Mouse (Mus musculus) cerebellum, postnatal 14 days (tissue): Measurements from ENCODE around the gene Cyp26b1.
"Not testable (repeated sequence)": the region's sequence is repeated elsewhere in the genome, so short reads cannot be mapped to it uniquely, and the experiment has no call there.

ENCODE experiments used
- DNase-seq, 2 experiments: peaks; one replicate each; pipeline ENCODE4 v3.0.0; 2021; ENCODE audit warnings: mixed read lengths in 2 of 2

The Cyp26b1 gene

GRCm38 (mm10) chr6:84593693-84594092, at the start of gene Cyp26b1:
TSS of gene Cyp26b1 (minus strand) at chr6:84593908.
- DNase-seq = no peak

DNA sequence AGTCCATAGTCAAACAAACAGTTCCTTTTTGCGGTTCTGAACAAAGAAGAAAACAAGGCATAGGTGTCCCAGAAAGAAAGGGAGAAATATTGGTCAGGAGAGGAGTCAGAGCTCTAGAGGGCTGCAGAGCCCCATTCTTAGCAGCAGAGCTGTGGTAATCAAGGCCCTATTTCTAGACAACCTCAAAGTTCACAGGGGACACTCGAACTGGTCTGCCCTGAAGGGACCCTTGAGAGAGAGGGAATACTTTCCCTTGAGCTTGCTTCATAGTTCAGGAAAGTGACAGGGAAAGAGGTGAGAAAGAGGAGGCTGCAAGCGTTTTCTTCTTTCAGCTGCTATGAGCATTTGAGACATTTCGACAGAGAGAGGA, 47.3 kb upstream of the Cyp26b1 start:
- no peak for DNase-seq

GRCm38 (mm10) chr6:84640324-84641061, 46.8 kb upstream of the Cyp26b1 start:
- no peak for DNase-seq

DNA sequence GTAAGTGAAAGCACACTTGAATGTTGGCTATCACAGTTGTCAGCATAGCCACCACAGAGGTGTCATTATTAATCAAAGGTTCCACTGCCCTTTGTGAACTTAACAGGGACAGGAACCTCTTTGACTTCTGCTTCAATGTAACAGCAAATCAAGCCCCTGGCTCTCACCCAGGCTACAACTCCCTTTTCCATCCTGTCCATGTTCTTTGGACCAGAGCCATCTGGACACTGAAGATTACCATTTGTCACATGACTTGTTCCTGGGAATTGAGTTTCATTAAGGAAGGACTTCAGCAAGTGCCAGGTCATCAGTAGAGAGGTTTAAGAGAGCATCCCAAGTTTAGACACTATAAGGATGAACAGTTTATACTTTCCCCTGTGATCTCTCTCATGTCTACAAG, 44.5 kb upstream of the Cyp26b1 start:
- peak; percentile 61 for DNase-seq

- DNase-seq = no peak
Measured at GRCm38 (mm10) chr6:84631588-84631987, 37.9 kb upstream of the Cyp26b1 start.

- DNase-seq = no peak
Measured at GRCm38 (mm10) chr6:84630276-84630675, 36.6 kb upstream of the Cyp26b1 start.

- DNase-seq = no peak
Measured at GRCm38 (mm10) chr6:84628831-84629230, 35.1 kb upstream of the Cyp26b1 start.

- no peak for DNase-seq
Measured at GRCm38 (mm10) chr6:84626398-84626797, 32.7 kb upstream of the Cyp26b1 start.

- no peak for DNase-seq
Measured at GRCm38 (mm10) chr6:84619166-84619565, 25.5 kb upstream of the Cyp26b1 start.

GRCm38 (mm10) chr6:84617051-84617450, 23.3 kb upstream of the Cyp26b1 start:
- DNase-seq = no peak

DNA sequence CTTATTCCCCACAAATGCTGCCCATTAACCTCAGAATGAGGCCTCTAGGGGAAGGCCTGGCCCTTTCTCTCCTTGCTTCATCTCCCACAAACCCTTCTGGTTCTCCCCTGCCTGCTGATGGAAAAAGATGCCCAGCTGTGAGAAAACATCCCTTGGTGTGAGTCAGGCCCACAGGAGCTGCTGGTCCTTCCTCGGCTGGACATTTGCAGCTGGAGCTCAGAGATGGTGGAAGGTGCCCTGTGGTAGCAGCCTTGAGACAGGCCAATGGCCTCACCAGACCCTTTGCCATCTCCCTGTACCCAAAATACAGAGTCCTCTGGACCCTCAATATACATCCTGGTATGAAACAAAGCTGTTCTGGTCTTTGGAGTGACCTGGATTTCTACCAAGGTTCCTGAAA, 22.9 kb upstream of the Cyp26b1 start:
- DNase-seq = no peak

- no peak for DNase-seq
Measured at GRCm38 (mm10) chr6:84613561-84613960, 19.9 kb upstream of the Cyp26b1 start.

DNA sequence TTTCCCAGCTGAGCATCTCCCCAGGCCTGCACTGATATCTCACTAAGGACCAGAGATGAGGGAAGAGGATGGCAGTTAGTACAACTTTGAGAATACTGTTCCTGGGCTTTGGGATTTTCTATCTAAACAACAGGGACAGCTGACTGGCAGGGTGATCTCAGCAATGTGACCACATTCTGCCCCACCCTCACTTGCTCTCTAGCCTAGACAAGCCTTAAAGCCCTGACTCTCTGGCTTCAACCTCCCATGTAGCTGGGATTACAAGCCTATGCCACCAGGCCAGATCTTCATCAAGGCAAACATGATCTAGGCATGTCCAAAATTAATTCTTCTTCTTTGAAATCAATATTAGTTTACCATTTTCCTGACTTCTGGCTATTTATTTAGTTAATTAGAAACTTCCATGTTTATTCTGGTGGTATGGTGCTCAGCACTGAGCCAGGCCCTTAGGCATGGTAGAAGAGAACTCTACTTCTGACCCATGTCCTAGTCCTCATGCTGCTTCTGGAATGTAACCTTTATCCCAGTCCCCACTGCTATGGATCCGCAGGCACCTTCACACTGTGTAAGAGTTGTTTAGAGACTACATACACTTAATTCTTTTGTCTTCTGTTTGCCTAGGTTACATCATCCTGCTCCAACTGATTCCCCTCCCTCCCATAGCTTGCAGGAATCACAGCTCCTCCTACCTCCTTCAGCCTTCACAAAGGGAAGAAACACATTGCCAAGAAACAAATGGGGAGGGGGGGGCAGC, 7.6 kb upstream of the Cyp26b1 start:
- no peak for DNase-seq

GRCm38 (mm10) chr6:84599296-84599695, 5.6 kb upstream of the Cyp26b1 start:
- not testable (repeated sequence) for DNase-seq

GRCm38 (mm10) chr6:84598725-84599124, 5.0 kb upstream of the Cyp26b1 start:
- no peak for DNase-seq

- DNase-seq = no peak
Measured at GRCm38 (mm10) chr6:84594626-84595025, 918 bp upstream of the Cyp26b1 start.

DNA sequence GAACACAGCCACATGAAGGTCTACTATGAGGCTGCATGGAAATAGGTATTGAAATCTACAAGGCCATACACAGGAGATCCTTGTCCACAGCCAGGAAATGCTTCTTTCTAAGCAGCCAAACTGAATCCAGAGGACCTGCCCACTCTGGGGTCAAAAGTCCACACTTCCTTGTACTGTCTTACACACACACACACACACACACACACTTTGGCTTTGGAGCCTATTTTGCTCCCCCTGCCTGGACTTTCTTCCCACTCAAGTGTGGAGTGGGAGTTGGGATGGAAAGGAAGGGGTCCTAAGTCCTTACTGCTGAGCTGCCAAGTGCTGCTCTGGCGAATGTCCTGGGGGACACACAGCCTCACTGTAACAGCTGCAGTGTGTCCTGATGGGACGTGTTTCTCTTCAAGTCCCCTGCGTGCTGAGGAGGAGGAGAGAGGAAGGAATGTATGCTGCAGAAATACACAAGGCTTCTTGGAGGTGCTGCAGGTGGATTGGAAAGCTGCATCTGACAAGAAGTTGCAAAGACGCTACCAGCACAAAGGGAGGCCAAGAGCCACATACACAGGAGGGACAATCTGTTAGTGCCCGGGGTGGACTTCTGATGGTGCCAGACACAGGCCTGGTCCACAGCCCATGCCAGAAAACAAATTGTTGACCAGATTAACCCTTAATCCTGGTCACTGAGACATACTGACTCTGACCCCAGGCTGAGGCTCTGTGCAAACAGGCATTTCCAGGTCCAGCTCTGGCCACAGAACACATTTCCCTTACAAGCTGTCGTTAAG, 2.6 kb downstream of the Cyp26b1 start:
- DNase-seq = peak in 1 of 2 experiments; percentile 3

DNA sequence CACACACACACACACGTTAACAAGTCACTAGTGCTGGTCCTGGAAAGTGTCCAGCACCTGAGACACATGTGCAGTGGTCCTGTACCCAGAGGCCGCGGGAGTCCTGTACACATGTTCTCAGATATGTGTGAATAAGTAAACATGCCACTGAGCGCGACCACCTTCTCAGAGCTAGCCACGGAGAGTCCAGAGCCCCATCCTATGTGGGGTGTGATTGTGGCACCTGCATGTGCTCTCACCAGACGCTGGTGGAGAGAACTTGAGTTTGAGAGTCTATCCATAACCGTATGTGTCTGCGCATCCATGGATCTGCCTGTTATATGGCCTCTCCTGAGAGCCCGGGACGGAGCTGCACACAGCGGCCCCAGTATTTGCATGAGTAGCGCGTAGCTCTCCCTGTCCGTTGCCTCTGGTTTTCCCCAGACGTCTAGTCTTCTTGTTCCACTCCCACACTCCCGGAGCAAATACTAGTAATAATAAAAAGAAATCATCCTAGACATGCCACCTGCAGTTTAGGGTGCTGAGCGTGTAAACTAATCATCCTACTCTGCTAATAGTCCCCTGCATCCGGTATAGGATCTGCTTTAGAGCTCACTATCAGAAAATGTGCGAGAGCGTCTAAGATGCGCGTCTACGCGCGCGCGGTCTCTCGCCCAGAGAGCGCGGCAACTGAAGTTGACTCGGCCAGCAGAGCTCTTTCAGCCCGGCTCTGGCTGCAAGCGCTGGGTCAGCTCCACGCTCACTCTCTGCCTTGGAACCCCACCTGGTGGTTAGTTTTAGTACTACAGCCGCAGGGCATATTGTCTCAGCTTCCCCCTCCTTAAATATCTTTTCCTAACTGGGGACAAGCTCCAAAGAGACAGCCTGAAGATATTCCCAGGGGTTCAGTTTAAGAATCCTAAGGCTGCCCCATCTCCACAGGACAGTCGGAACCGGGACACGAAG, 3.7 kb downstream of the Cyp26b1 start:
- DNase-seq = peak; percentile 96 to 97

DNA sequence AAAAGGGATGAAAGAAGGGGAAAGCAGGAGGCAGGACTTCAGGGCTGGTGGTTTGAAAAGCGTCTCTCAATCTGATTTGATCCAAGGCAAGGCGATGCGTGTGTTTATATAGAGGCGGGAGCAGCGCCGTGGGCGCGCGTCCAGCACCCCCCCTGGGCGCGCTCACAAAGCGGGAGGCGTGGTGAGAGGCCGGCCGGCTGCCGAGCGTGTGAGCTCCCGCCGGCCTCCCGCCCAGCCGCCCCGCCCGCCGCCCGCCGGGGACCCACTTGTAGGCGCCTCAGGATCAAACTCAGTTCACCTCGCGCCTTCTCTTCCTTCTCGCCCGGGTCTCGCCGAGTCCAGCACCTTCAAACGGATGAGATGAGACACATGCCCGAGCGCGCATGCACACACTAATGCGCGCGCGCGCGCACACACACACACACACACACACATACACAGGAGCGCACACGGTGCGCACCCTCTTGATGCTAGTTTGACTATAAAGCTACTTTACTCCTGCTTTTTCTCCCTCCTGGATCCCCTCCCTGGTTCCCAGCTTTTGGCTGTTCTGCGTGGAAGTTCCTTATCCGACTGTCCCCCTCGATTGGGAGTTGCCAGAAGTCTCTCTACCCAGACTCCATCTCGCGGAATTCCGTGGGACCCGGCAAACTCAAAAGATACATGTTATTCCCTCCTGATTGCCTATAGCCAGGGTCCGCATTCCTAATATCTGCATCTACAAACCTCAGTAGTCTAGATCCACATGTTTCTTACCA, 4.6 kb downstream of the Cyp26b1 start:
- peak; percentile 38 to 44 for DNase-seq

DNA sequence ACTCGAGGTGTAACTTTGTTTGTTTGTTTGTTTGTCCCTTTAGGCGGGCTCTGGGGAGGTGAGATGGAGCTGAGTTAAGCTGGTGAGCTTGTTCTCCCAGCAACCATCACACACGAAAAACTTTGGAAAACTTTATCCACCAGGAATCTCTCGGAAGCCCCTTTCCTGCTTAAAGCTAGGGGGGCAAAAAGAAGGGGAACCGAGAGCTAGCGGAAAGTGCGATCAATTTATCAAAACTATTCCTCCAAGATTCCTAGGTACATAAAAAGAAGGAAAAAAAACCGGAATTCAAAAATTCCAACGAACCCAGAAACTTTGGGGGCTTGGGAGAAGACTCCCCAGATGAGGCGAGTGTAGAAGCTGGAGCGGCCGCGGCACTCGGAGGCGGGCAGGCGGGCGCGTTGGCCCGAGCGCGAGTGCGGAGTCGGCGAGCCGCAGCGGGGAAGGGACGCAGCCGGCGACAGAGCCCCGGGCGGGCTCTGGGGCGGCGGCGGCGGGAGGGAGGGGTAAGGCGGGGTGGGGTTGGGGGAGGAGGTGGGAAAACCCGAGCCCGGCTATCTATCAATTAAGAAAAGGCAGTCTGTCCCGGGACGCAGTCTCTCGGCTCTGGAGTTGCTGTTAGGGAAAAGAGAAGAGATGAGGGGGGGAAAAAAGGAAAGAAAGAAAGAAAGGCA, 5.3 kb downstream of the Cyp26b1 start:
- peak in 1 of 2 experiments; percentile 4 for DNase-seq
